Mouse (Mus musculus): ENCODE measurements around the gene Pbx3. TPM values are rescaled to one million over a fixed set of nuclear protein-coding genes. Genes with fewer than 3 reads are reported as not detected.

Gene Pbx3
- 19.6 and 22.9 TPM in 2 replicates for polyA plus RNA-seq (2014; fragmentation: Nextera tagmentation; extraction: Ambion mirVana)

DNA sequence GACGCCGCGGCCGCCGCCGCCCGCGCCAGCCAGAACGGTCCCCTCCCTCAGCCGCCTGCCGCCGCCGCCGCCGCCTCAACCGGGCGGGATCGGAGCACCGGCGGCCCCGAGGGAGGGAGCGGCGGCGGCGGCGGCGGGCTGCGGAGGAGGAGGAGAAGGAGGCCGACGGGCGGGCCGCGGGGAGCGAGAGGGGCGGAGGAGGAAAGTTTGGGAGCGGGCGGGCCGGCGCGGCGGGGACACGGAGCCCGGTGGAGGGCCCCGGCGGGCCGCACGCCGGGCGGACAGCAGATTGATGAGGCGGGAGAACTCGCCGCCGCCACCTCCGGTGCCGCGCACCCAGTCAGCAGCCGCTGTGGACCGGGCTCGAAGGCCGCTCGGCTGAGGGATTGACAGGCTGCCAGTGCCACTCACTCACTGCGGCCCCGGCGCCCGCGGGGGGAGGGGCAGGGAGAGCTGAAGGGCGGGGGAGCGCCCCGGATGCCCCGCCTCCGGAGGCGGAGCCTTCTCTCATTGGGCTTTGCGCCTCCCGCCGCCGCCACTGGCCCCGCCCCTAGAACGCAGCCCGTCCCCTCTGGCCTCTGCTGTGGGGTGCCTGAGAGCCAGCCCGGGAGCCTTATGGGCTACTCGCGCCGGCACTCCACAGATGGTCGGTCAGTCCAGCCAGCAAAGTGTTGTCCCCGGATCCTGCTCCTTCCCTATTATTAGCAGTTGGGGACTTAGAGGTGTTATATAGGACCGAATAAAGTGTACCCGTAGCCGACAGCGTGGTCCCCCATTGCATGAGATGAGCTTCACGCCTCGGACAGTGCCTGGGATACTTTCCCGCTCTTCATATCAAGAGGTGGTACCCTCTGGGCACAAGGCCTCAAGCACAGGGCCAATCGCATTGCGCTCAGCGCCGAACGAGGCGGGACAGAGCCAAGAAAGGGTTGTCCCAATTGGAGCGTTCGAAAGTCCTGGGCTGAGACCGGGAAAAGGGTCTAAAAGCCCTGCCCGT lies at the start of gene Pbx3:
Pbx3 (minus strand) TSS at position 838 of the 997 bp plus-strand sequence.
- H3K4me2 ChIP-seq: peak within 1 kb of the TSS; percentile 97
- H3K9ac ChIP-seq (ENCODE audit: low read depth, low read length): peak within 1 kb of the TSS; percentile 96
- peak within 1 kb of the TSS; percentile 93 for H3K4me3 ChIP-seq (ENCODE audit: low read depth, low read length)
- no peaks in the 10 kb centered on the region for H3K9me3 ChIP-seq (ENCODE audit: control insufficient read depth, low read length)
- ATAC-seq (replicated peaks; ENCODE audit: low FRiP score) (peak; percentile 94), DNase-seq (ENCODE audit: low spot score) (peak; percentile 99)
- no peaks in the 10 kb centered on the region for H3K27me3 ChIP-seq (replicated peaks; ENCODE audit: control insufficient read depth, insufficient read depth, low read length)
- H3K27ac ChIP-seq (ENCODE audit: low read depth, low read length): peak within 1 kb of the TSS; percentile 100
- H3K36me3 ChIP-seq (ENCODE audit: control insufficient read depth, insufficient read depth, low read length): no peaks in the 10 kb centered on the region
- peaks cover 6% of the 10 kb centered on the region for H3K4me1 ChIP-seq (replicated peaks; ENCODE audit: control insufficient read depth, insufficient read depth, low read length)
- under 1% methylated on average over 78 of the region's 102 CpGs for WGBS

DNA sequence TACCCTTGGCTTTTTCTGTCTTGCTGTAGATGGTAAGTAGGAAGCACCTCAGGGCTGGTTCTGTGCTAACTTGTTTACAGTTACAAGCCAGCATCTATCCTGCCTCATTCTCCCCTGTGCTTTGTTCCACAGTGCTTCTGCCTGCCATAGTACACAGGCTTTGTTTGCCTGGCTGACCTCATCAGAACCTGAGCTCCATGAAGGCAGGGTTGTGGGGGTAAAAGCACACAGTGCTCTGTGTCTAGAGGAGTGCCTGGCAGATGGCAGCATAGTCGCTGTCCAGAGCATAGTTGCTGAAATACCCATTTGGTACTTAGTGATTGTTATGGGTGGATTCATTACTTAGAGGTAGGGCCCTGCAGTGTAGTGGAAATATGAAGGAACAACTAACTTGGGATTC lies 47.3 kb upstream of the Pbx3 start:
- no peak overlapping the region for H3K4me2 ChIP-seq
- no peaks in the 10 kb centered on the region; the same call in 1 of the 2 replicates for H3K36me3 ChIP-seq (ENCODE audit: control insufficient read depth, insufficient read depth, low read length)
- ATAC-seq (replicated peaks; ENCODE audit: low FRiP score): no peak
- no peaks in the 10 kb centered on the region for H3K9me3 ChIP-seq (ENCODE audit: control insufficient read depth, low read length)
- no peak overlapping the region for H3K9ac ChIP-seq (ENCODE audit: low read depth, low read length)
- WGBS: 47% methylated on average over 1 of the region's 1 CpGs
- no peak for DNase-seq (ENCODE audit: low spot score)
- H3K27me3 ChIP-seq (replicated peaks; ENCODE audit: control insufficient read depth, insufficient read depth, low read length): no peaks in the 10 kb centered on the region
- H3K27ac ChIP-seq (ENCODE audit: low read depth, low read length): no peak overlapping the region
- H3K4me3 ChIP-seq (ENCODE audit: low read depth, low read length): no peak overlapping the region
- no peaks in the 10 kb centered on the region for H3K4me1 ChIP-seq (replicated peaks; ENCODE audit: control insufficient read depth, insufficient read depth, low read length)

DNA sequence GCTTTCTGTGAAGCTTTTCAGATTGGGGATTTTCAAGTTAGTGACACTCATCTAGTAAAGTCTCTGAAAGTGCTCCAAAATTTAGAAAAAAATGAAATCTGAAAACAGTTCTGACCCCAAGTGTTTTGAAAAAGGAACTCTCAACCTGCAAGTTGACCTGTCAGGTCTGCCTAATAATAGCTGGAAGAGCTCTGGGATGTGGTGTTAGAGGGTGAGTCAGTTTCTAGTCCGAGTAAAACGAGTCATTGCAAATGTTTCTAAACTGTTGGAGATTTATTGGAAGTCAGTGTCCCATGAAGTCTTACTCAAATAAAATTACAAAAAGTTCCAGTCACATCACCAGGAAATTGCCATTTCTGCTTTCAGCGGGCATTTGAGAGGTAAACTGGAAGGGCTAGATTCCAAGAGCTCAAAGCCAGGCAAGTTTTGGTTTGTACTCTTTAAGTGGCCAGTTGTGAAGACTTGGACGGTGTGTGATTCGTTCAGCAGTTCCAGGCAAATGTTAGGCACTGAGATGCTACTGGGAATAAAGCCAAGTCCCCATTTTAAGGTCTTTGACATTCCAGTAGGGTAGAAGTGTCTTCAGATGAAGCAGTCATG lies 36.9 kb upstream of the Pbx3 start:
- H3K9me3 ChIP-seq (ENCODE audit: control insufficient read depth, low read length): no peaks in the 10 kb centered on the region
- H3K9ac ChIP-seq (ENCODE audit: low read depth, low read length): no peak overlapping the region
- WGBS: 88% methylated on average over 5 of the region's 5 CpGs
- H3K27me3 ChIP-seq (replicated peaks; ENCODE audit: control insufficient read depth, insufficient read depth, low read length): no peaks in the 10 kb centered on the region
- no peak for ATAC-seq (replicated peaks; ENCODE audit: low FRiP score)
- no peak overlapping the region for H3K27ac ChIP-seq (ENCODE audit: low read depth, low read length)
- DNase-seq (ENCODE audit: low spot score): no peak
- no peak overlapping the region for H3K4me2 ChIP-seq
- H3K4me1 ChIP-seq (replicated peaks; ENCODE audit: control insufficient read depth, insufficient read depth, low read length): peaks cover 10% of the 10 kb centered on the region
- no peaks in the 10 kb centered on the region for H3K36me3 ChIP-seq (ENCODE audit: control insufficient read depth, insufficient read depth, low read length)
- no peak overlapping the region for H3K4me3 ChIP-seq (ENCODE audit: low read depth, low read length)

DNA sequence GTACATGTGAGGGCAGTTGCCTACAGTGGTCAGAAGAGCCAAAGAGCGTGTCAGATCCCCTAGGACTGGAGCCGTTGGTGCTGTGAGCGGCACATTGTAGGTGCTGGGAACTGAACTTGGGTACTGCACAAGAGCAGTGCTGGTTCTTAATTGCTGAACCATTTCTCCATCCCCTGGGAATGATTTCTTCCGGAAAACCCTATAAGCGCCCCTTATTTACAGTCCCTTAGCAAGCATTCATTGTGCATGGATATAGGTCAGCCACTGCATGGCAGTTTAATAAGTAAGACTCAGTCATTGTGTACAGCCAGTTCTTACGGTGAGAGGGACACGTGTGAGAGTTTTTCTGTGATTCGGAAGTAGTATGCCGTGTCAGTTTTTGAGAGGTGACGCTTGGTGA lies 35.4 kb upstream of the Pbx3 start:
- Histone ChIP-seq H3K27me3 (replicated peaks; ENCODE audit: control insufficient read depth, insufficient read depth, low read length) (no peaks in the 10 kb centered on the region), H3K4me2 (no peak overlapping the region), H3K9ac (ENCODE audit: low read depth, low read length) (no peak overlapping the region), H3K36me3 (ENCODE audit: control insufficient read depth, insufficient read depth, low read length) (no peaks in the 10 kb centered on the region), H3K4me1 (replicated peaks; ENCODE audit: control insufficient read depth, insufficient read depth, low read length) (peaks cover 10% of the 10 kb centered on the region), H3K9me3 (ENCODE audit: control insufficient read depth, low read length) (no peaks in the 10 kb centered on the region), H3K4me3 (ENCODE audit: low read depth, low read length) (no peak overlapping the region), H3K27ac (ENCODE audit: low read depth, low read length) (no peak overlapping the region)
- DNase-seq (ENCODE audit: low spot score): no peak
- WGBS: 93% methylated on average over 10 of the region's 10 CpGs
- ATAC-seq (replicated peaks; ENCODE audit: low FRiP score): no peak

DNA sequence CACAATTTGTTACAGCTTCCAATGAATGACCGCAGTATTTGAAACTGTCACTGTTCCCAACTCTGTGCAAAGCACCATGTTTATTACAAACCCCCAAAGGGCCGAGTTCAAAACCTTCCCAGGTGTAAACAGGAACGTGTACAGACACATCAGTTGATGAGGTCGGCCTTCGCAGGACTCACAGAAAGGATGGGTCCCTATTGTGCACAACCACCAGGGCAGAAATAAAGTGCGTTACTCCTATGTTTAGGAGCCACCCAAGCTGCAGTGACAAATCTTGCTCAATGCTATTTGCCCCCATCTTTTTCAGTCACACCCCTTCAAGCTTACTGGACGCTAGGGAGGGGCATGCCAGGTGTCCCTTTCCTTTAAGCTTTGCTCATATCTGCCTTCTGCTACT lies 34.7 kb upstream of the Pbx3 start:
- H3K9ac ChIP-seq (ENCODE audit: low read depth, low read length): peak overlapping the region; percentile 87
- H3K4me1 ChIP-seq (replicated peaks; ENCODE audit: control insufficient read depth, insufficient read depth, low read length): peaks cover 10% of the 10 kb centered on the region
- no peak for DNase-seq (ENCODE audit: low spot score)
- ATAC-seq (replicated peaks; ENCODE audit: low FRiP score): no peak
- WGBS: 44% methylated on average over 7 of the region's 7 CpGs
- H3K36me3 ChIP-seq (ENCODE audit: control insufficient read depth, insufficient read depth, low read length): no peaks in the 10 kb centered on the region
- no peaks in the 10 kb centered on the region for H3K27me3 ChIP-seq (replicated peaks; ENCODE audit: control insufficient read depth, insufficient read depth, low read length)
- no peak overlapping the region; the same call in 1 of the 2 replicates for H3K27ac ChIP-seq (ENCODE audit: low read depth, low read length)
- peak overlapping the region; percentile 76 for H3K4me2 ChIP-seq
- no peaks in the 10 kb centered on the region for H3K9me3 ChIP-seq (ENCODE audit: control insufficient read depth, low read length)
- peak overlapping the region; percentile 73 for H3K4me3 ChIP-seq (ENCODE audit: low read depth, low read length)

DNA sequence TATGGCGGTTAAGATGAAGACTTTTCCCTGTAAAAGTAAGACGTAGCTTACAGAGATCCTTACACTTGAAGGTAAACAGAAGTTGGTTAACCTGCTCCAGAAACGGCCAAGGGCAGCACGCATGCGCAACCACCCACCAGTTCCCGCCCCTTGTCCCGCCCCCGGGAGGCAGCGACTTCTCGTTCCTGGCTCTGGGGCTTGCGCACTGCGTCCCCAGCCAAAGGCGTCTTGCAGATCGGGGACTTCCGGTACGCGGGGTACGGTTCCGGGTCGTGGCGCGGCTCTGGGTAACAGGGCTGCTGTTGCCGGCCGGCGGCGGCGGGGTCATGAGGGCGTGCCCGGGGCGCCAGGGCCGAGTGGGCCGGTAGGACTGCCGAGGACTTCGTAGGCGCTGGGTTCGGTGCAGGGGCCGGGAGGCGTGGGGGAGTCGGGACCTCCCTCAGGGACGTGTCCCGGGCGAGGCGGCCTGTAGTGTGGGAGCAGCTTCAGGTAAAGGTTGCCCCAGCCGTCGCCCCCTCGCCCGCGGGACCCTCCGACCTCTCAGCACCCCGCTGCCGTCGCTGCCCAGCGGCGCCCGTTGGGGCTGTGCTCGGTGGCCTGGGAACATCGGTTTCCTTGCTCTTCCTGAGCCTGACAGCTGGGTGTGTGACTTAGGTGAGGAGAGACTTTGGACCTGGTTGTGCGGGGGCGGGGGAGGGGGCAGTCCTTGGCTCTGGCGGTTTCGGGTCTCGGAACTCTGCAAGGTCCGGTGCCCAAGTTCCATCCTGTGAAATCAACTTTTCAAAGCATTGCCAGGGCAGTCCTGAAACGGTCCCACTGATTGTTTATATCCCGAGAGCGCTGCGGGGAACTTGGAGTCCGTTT lies 33.9 kb upstream of the Pbx3 start, which contains the start of gene Mapkap1:
Mapkap1 (plus strand) TSS at position 171 of the 864 bp plus-strand sequence.
- Histone ChIP-seq H3K27ac (ENCODE audit: low read depth, low read length) (peak within 1 kb of the TSS; percentile 2; the same call in 1 of the 2 replicates), H3K9me3 (ENCODE audit: control insufficient read depth, low read length) (no peaks in the 10 kb centered on the region), H3K36me3 (ENCODE audit: control insufficient read depth, insufficient read depth, low read length) (no peaks in the 10 kb centered on the region), H3K27me3 (replicated peaks; ENCODE audit: control insufficient read depth, insufficient read depth, low read length) (no peaks in the 10 kb centered on the region), H3K4me1 (replicated peaks; ENCODE audit: control insufficient read depth, insufficient read depth, low read length) (peaks cover 10% of the 10 kb centered on the region), H3K9ac (ENCODE audit: low read depth, low read length) (peak within 1 kb of the TSS; percentile 87), H3K4me2 (peak within 1 kb of the TSS; percentile 76), H3K4me3 (ENCODE audit: low read depth, low read length) (peak within 1 kb of the TSS; percentile 73)
- WGBS: under 1% methylated on average over 68 of the region's 68 CpGs
- DNase-seq (ENCODE audit: low spot score) (peak; percentile 98), ATAC-seq (replicated peaks; ENCODE audit: low FRiP score) (peak; percentile 100)

DNA sequence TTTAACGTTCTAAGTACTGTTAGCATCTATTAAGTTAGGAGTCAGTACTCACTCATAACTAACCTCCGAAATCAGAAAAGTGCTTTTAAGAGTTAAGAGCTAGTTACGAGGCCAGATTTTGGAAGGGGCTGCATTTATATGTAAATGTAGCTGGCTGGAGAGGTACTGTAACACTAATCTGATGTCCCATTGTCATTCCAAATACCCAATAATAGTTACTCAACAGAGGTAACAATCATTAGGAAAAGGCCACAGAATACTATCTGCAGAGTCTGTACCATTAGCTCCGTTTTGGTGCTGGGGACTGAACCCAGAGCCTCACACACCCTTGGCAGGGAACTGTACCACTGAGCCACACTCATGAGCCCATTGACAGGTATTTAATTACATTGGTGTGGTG lies 26.6 kb upstream of the Pbx3 start:
- no peaks in the 10 kb centered on the region for H3K4me1 ChIP-seq (replicated peaks; ENCODE audit: control insufficient read depth, insufficient read depth, low read length)
- WGBS: 62% methylated on average over 4 of the region's 4 CpGs
- DNase-seq (ENCODE audit: low spot score) (no peak), ATAC-seq (replicated peaks; ENCODE audit: low FRiP score) (no peak)
- no peaks in the 10 kb centered on the region for H3K9me3 ChIP-seq (ENCODE audit: control insufficient read depth, low read length)
- H3K9ac ChIP-seq (ENCODE audit: low read depth, low read length): no peak overlapping the region
- H3K36me3 ChIP-seq (ENCODE audit: control insufficient read depth, insufficient read depth, low read length): no peaks in the 10 kb centered on the region
- H3K4me3 ChIP-seq (ENCODE audit: low read depth, low read length): no peak overlapping the region
- H3K4me2 ChIP-seq: no peak overlapping the region
- no peak overlapping the region for H3K27ac ChIP-seq (ENCODE audit: low read depth, low read length)
- H3K27me3 ChIP-seq (replicated peaks; ENCODE audit: control insufficient read depth, insufficient read depth, low read length): no peaks in the 10 kb centered on the region

DNA sequence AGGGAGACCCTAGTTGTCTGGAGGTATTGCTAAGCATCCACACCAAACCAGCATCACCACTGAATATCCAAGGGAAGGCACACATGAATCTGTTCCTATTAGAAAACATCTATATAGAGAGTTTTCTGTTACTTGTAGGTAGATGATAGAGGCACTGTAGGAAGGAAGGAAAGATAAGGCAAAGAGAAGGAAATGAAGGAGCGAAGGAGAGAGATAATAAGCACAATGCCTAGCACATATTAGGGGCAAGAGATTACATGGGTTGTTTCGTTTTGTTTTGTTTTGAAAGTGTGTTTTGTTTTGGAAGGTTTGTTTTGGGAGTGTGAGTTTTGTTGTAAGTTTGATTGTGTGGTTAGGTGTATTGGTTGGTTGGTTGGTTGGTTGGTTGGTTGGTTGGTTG lies 6.0 kb upstream of the Pbx3 start:
- WGBS: 73% methylated on average over 2 of the region's 2 CpGs
- no peak for DNase-seq (ENCODE audit: low spot score)
- H3K27me3 ChIP-seq (replicated peaks; ENCODE audit: control insufficient read depth, insufficient read depth, low read length): no peaks in the 10 kb centered on the region

More for the DNA sequence above, 6.0 kb upstream of the Pbx3 start:
- Histone ChIP-seq H3K4me3 (ENCODE audit: low read depth, low read length) (no peak overlapping the region), H3K36me3 (ENCODE audit: control insufficient read depth, insufficient read depth, low read length) (no peaks in the 10 kb centered on the region), H3K9me3 (ENCODE audit: control insufficient read depth, low read length) (no peaks in the 10 kb centered on the region), H3K27ac (ENCODE audit: low read depth, low read length) (no peak overlapping the region), H3K4me2 (no peak overlapping the region), H3K9ac (ENCODE audit: low read depth, low read length) (no peak overlapping the region), H3K4me1 (replicated peaks; ENCODE audit: control insufficient read depth, insufficient read depth, low read length) (peaks cover under 1% of the 10 kb centered on the region; the same call in 1 of the 2 replicates)
- no peak for ATAC-seq (replicated peaks; ENCODE audit: low FRiP score)

Data from liver, embryonic 11.5 days (tissue).